Mouse (Mus musculus) adrenal gland, adult 8-10 months (tissue): ENCODE results near the gene Gm37240. TPM values are rescaled to one million over a fixed set of nuclear protein-coding genes. Genes with fewer than 3 reads are reported as not detected.

Experiments used
- DNase-seq: peaks from one replicate; pipeline ENCODE4 v3.0.0; 2022
- total RNA-seq, 4 experiments: library from RNA; stranded (reverse); gene quantifications; 2 replicates each; pipeline ENCODE4 v1.2.4; 2022

Gm37240 gene
- total RNA-seq, 4 experiments from 2014 or later = 5.4 to 9.8 (median 7.2) TPM

- no peak for DNase-seq
Observed at GRCm38 (mm10) chr3:85337881-85338754, 549.2 kb downstream of the Gm37240 start.

- no peak for DNase-seq
Observed at GRCm38 (mm10) chr3:85335517-85335916, 551.8 kb downstream of the Gm37240 start.

- DNase-seq = peak; percentile 15
Observed at GRCm38 (mm10) chr3:85332276-85332675, 555.0 kb downstream of the Gm37240 start.

GRCm38 (mm10) chr3:85318256-85318655 lies 569.1 kb downstream of the Gm37240 start:
- DNase-seq = no peak

GRCm38 (mm10) chr3:85317306-85317705 lies 570.0 kb downstream of the Gm37240 start:
- DNase-seq = no peak

- DNase-seq = no peak
Observed at GRCm38 (mm10) chr3:85314961-85315360, 572.4 kb downstream of the Gm37240 start.

- no peak for DNase-seq
Observed at GRCm38 (mm10) chr3:85313646-85314255, 573.6 kb downstream of the Gm37240 start.

GRCm38 (mm10) chr3:85311176-85311575 lies 576.1 kb downstream of the Gm37240 start:
- DNase-seq = no peak

- DNase-seq = no peak
Observed at GRCm38 (mm10) chr3:85310401-85310989, 576.8 kb downstream of the Gm37240 start.

- no peak for DNase-seq
Observed at GRCm38 (mm10) chr3:85309168-85309567, 578.1 kb downstream of the Gm37240 start.

GRCm38 (mm10) chr3:85308706-85309105 lies 578.6 kb downstream of the Gm37240 start:
- DNase-seq = no peak

GRCm38 (mm10) chr3:85301851-85302250 lies 585.5 kb downstream of the Gm37240 start:
- DNase-seq = no peak

- DNase-seq = no peak
Observed at GRCm38 (mm10) chr3:85301336-85301735, 586.0 kb downstream of the Gm37240 start.

- DNase-seq = no peak
Observed at GRCm38 (mm10) chr3:85299649-85300550, 587.4 kb downstream of the Gm37240 start.

- DNase-seq = no peak
Observed at GRCm38 (mm10) chr3:85295229-85295628, 592.1 kb downstream of the Gm37240 start.

GRCm38 (mm10) chr3:85287627-85288026 lies 599.7 kb downstream of the Gm37240 start:
- no peak for DNase-seq

- no peak for DNase-seq
Observed at GRCm38 (mm10) chr3:85284483-85284882, 602.8 kb downstream of the Gm37240 start.

- no peak for DNase-seq
Observed at GRCm38 (mm10) chr3:85282816-85283215, 604.5 kb downstream of the Gm37240 start.

GRCm38 (mm10) chr3:85275075-85275474 lies 612.2 kb downstream of the Gm37240 start:
- no peak for DNase-seq

GRCm38 (mm10) chr3:85271491-85271890 lies 615.8 kb downstream of the Gm37240 start:
- DNase-seq = no peak

GRCm38 (mm10) chr3:85264963-85265362 lies 622.4 kb downstream of the Gm37240 start:
- DNase-seq = no peak

GRCm38 (mm10) chr3:85264546-85264945 lies 622.8 kb downstream of the Gm37240 start:
- DNase-seq = no peak
